Mouse (Mus musculus) myocyte (in vitro differentiated cells): ENCODE results near the gene Pde4d. TPM values are rescaled to one million over a fixed set of nuclear protein-coding genes. Genes with fewer than 3 reads are reported as not detected.
A peak's percentile ranks its signal among the peaks of the same experiment; 100 is the strongest.

Experiments
- H3K27me3 ChIP-seq: one replicate; pipeline ENCODE4 v1.6.1; 2011; ENCODE audit not compliant: control insufficient read depth, insufficient read depth, insufficient read length
- H3K36me3 ChIP-seq: one replicate; pipeline ENCODE4 v1.6.1; 2011; ENCODE audit not compliant: control insufficient read depth, insufficient read depth
- H3K4me2 ChIP-seq: one replicate; pipeline ENCODE4 v1.6.1; 2011; ENCODE audit warnings: low read depth, control low read depth
- H3K4me3 ChIP-seq: one replicate; pipeline ENCODE4 v1.5.1; 2011; ENCODE audit warnings: mild to moderate bottlenecking, control low read depth, moderate library complexity
- H3K79me2 ChIP-seq: one replicate; pipeline ENCODE4 v1.6.1; 2011; ENCODE audit not compliant: control insufficient read depth, insufficient read depth
- H3ac ChIP-seq: one replicate; pipeline ENCODE4 v1.6.1; 2011; ENCODE audit not compliant: control insufficient read depth, insufficient read length
- CEBPB ChIP-seq: IDR thresholded peaks from 2 replicates; pipeline ENCODE4 v1.6.1; 2011; ENCODE audit warnings: mild to moderate bottlenecking, moderate library complexity; ENCODE audit not compliant: poor library complexity, insufficient read depth, severe bottlenecking
- E2F4 ChIP-seq: IDR thresholded peaks from one replicate; pipeline ENCODE4 v1.6.1; 2011; ENCODE audit warnings: mild to moderate bottlenecking, control low read depth, moderate library complexity; ENCODE audit not compliant: insufficient read depth
- MAX ChIP-seq: IDR thresholded peaks from one replicate; pipeline ENCODE4 v1.6.1; 2011; ENCODE audit warnings: low read depth, mild to moderate bottlenecking, control low read depth
- MYOD1 ChIP-seq, 3 experiments: IDR thresholded peaks; one replicate each; pipeline ENCODE4 v1.6.1; 2011; ENCODE audit warnings: control low read depth in 2 of 3, low read depth in 2 of 3, mild to moderate bottlenecking in 2 of 3, moderate library complexity in 1 of 3; ENCODE audit not compliant: insufficient read length in 2 of 3, control insufficient read depth in 1 of 3
- MYOG ChIP-seq, 3 experiments: IDR thresholded peaks; one replicate each; pipeline ENCODE4 v1.6.1; 2011; ENCODE audit warnings: control low read depth in 2 of 3, low read depth in 2 of 3, mild to moderate bottlenecking in 2 of 3; ENCODE audit not compliant: insufficient read length in 2 of 3, control insufficient read depth in 1 of 3, insufficient read depth in 1 of 3
- POLR2A ChIP-seq: IDR thresholded peaks from one replicate; pipeline ENCODE4 v1.6.1; 2011; ENCODE audit warnings: low read depth, mild to moderate bottlenecking, control low read depth, moderate library complexity; ENCODE audit not compliant: insufficient read length
- POLR2AphosphoS2 ChIP-seq: IDR thresholded peaks from one replicate; pipeline ENCODE4 v1.6.1; 2011; ENCODE audit warnings: low read depth, control low read depth; ENCODE audit not compliant: insufficient read length
- REST ChIP-seq: IDR thresholded peaks from one replicate; pipeline ENCODE4 v1.6.1; 2011; ENCODE audit warnings: mild to moderate bottlenecking, control low read depth, moderate library complexity; ENCODE audit not compliant: insufficient read depth, insufficient read length
- SRF ChIP-seq: IDR thresholded peaks from one replicate; pipeline ENCODE4 v1.6.1; 2011; ENCODE audit warnings: low read depth; ENCODE audit not compliant: control insufficient read depth, insufficient read length
- TCF12 ChIP-seq: IDR thresholded peaks from one replicate; pipeline ENCODE4 v1.6.1; 2011; ENCODE audit warnings: mild to moderate bottlenecking, control low read depth; ENCODE audit not compliant: poor library complexity, insufficient read depth, severe bottlenecking
- TCF3 ChIP-seq: IDR thresholded peaks from one replicate; pipeline ENCODE4 v1.6.1; 2011; ENCODE audit warnings: low read depth, control low read depth; ENCODE audit not compliant: insufficient read length
- USF1 ChIP-seq: IDR thresholded peaks from one replicate; pipeline ENCODE4 v1.6.1; 2011; ENCODE audit warnings: low read depth, mild to moderate bottlenecking, control low read depth, moderate library complexity
- polyA plus RNA-seq: library from polyadenylated mRNA; unstranded; fragments of >200 nt; fragmentation: generic; extraction: Trizol; gene quantifications from one replicate; pipeline ENCODE4 v1.2.1, GENCODE M21; 2012; ENCODE audit warnings: missing spikeins

The Pde4d gene
- polyA plus RNA-seq, 1 experiment, result 8.2 TPM

GRCm38 (mm10) chr13:109664956-109665802 is 1215.4 kb downstream of the Pde4d start:
- peak overlapping the region; percentile 46 for H3K4me2 ChIP-seq
- no peaks in the 10 kb centered on the region for H3K36me3 ChIP-seq
- no peak overlapping the region for H3K4me3 ChIP-seq
- TF ChIP-seq MYOD1 (IDR thresholded peaks at IDR 0.05; ENCODE audit: control insufficient read depth in 1 of 3, insufficient read length in 2 of 3, low read depth in 2 of 3) (peak; percentile 57 to 92 (median 86)), REST (no peak), MYOG (IDR thresholded peaks at IDR 0.05; ENCODE audit: control insufficient read depth in 1 of 3, insufficient read depth in 1 of 3, insufficient read length in 2 of 3, low read depth in 2 of 3) (peak in 1 of 3 experiments; percentile 36), E2F4 (no peak), POLR2AphosphoS2 (no peak), USF1 (no peak), SRF (no peak), CEBPB (no peak), POLR2A (no peak), TCF12 (peak; percentile 23), MAX (no peak), TCF3 (peak; percentile 6)
- H3ac ChIP-seq, result no peak overlapping the region
- H3K27me3 ChIP-seq, result no peaks in the 10 kb centered on the region
- H3K79me2 ChIP-seq, result no peaks in the 10 kb centered on the region

GRCm38 (mm10) chr13:109665803-109666403 is 1216.2 kb downstream of the Pde4d start:
- Histone ChIP-seq H3K4me3 (no peak overlapping the region), H3K4me2 (no peak overlapping the region), H3K79me2 (no peaks in the 10 kb centered on the region), H3K36me3 (no peaks in the 10 kb centered on the region), H3K27me3 (no peaks in the 10 kb centered on the region), H3ac (no peak overlapping the region)
- TF ChIP-seq POLR2A (no peak), CEBPB (no peak), TCF12 (no peak), REST (no peak), E2F4 (no peak), USF1 (no peak), MYOD1 (IDR thresholded peaks at IDR 0.05; ENCODE audit: control insufficient read depth in 1 of 3, insufficient read length in 2 of 3, low read depth in 2 of 3) (peak in 2 of 3 experiments; percentile 63 to 70), SRF (no peak), MYOG (IDR thresholded peaks at IDR 0.05; ENCODE audit: control insufficient read depth in 1 of 3, insufficient read depth in 1 of 3, insufficient read length in 2 of 3, low read depth in 2 of 3) (peak in 1 of 3 experiments; percentile 68), POLR2AphosphoS2 (no peak), MAX (no peak), TCF3 (no peak)

- Histone ChIP-seq H3K27me3 (no peaks in the 10 kb centered on the region), H3ac (no peak overlapping the region), H3K4me3 (no peak overlapping the region), H3K36me3 (no peaks in the 10 kb centered on the region), H3K79me2 (no peaks in the 10 kb centered on the region), H3K4me2 (no peak overlapping the region)
- no peak for TF ChIP-seq TCF3
- TF ChIP-seq POLR2AphosphoS2, result no peak
- TF ChIP-seq TCF12, result no peak
- TF ChIP-seq REST, result no peak
- TF ChIP-seq CEBPB, result no peak
- TF ChIP-seq E2F4, result no peak
- no peak for TF ChIP-seq USF1
- no peak for TF ChIP-seq POLR2A
- TF ChIP-seq MYOD1 (IDR thresholded peaks at IDR 0.05; ENCODE audit: control insufficient read depth in 1 of 3, insufficient read length in 2 of 3, low read depth in 2 of 3), result no peak
- TF ChIP-seq MYOG (IDR thresholded peaks at IDR 0.05; ENCODE audit: control insufficient read depth in 1 of 3, insufficient read depth in 1 of 3, insufficient read length in 2 of 3, low read depth in 2 of 3), result no peak
These were observed 1220.2 kb downstream of the Pde4d start for GRCm38 (mm10) chr13:109669965-109670364.

- TF ChIP-seq TCF12 (no peak), POLR2AphosphoS2 (no peak), POLR2A (no peak), TCF3 (no peak), USF1 (no peak), MAX (no peak), MYOD1 (IDR thresholded peaks at IDR 0.05; ENCODE audit: control insufficient read depth in 1 of 3, insufficient read length in 2 of 3, low read depth in 2 of 3) (no peak), CEBPB (no peak), REST (no peak), E2F4 (no peak), MYOG (IDR thresholded peaks at IDR 0.05; ENCODE audit: control insufficient read depth in 1 of 3, insufficient read depth in 1 of 3, insufficient read length in 2 of 3, low read depth in 2 of 3) (no peak), SRF (no peak)
- H3ac ChIP-seq, result no peak overlapping the region
- H3K36me3 ChIP-seq, result no peaks in the 10 kb centered on the region
- no peaks in the 10 kb centered on the region for H3K79me2 ChIP-seq
- H3K27me3 ChIP-seq, result no peaks in the 10 kb centered on the region
- H3K4me3 ChIP-seq, result no peak overlapping the region
- H3K4me2 ChIP-seq, result no peak overlapping the region
These were observed 1222.0 kb downstream of the Pde4d start for GRCm38 (mm10) chr13:109671589-109672347.
